Mouse (Mus musculus) kidney, postnatal 25 days (tissue): ENCODE measurements around the gene Cybc1.

Experiments used
- DNase-seq, 2 experiments: peaks; one replicate each; pipeline ENCODE4 v3.0.0; 2021; ENCODE audit warnings: mixed read lengths in 2 of 2

Gene Cybc1

GRCm38 (mm10) chr11:121204161-121205006 lies 24.7 kb downstream of the Cybc1 start, which contains the start of the genes Hexdc and Ogfod3:
Hexdc (plus strand) TSS chr11:121204433.
Ogfod3 (minus strand) TSS chr11:121204711.
- DNase-seq, result peak; percentile 98 to 99

- no peak for DNase-seq
Measured at GRCm38 (mm10) chr11:121203859-121204160, 25.3 kb downstream of the Cybc1 start.

GRCm38 (mm10) chr11:121201436-121202198 lies 27.5 kb downstream of the Cybc1 start:
- DNase-seq, result peak; percentile 68 to 78

- peak; percentile 36 to 80 for DNase-seq
Measured at GRCm38 (mm10) chr11:121200781-121201180, 28.3 kb downstream of the Cybc1 start.

- no peak for DNase-seq
Measured at GRCm38 (mm10) chr11:121199851-121200250, 29.3 kb downstream of the Cybc1 start.

- no peak for DNase-seq
Measured at GRCm38 (mm10) chr11:121198622-121199021, 30.5 kb downstream of the Cybc1 start.

- no peak for DNase-seq
Measured at GRCm38 (mm10) chr11:121193415-121193814, 35.7 kb downstream of the Cybc1 start.

GRCm38 (mm10) chr11:121192742-121193141 lies 36.4 kb downstream of the Cybc1 start:
- DNase-seq, result no peak

GRCm38 (mm10) chr11:121189681-121190080 lies 39.4 kb downstream of the Cybc1 start:
- DNase-seq, result peak; percentile 64

- DNase-seq, result peak; percentile 59 to 68
Measured at GRCm38 (mm10) chr11:121176285-121177270, 52.5 kb downstream of the Cybc1 start.

GRCm38 (mm10) chr11:121174234-121174633 lies 54.9 kb downstream of the Cybc1 start:
- DNase-seq, result no peak

- DNase-seq, result no peak
Measured at GRCm38 (mm10) chr11:121173203-121173602, 55.9 kb downstream of the Cybc1 start.
